Mouse (Mus musculus): ENCODE measurements at regions not wholly inside any gene's neighbourhood (a gene's known extent, or its start where the extent isn't known, plus 50 kb on each side); places are given as distances from the start of the nearest gene placed in this dataset.
"Not testable (repeated sequence)": the region's sequence is repeated elsewhere in the genome, so short reads cannot be mapped to it uniquely, and the experiment has no call there.

DNA sequence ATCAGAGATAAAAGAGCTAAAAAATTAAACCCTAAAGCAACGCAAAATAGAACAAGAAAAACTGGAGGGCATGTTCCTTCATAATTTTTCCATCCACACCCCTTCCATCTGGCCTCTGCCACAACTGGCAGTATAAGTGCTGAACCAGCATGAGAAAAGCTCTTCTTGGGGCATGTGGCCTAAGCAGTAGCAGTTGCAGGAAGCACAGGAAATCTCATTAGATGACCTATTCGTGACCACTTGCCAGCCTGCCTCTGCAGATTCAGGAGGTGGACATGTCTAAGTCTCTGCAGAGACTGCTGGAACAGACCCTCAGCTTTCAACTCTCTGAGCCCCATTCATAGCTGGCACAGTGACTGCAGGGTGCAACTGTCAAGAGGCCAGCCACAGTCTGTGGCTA, 116.5 kb upstream of the Teddm2 start:
- DNase-seq (ENCODE audit: low spot score in 2 of 2): no peak

DNA sequence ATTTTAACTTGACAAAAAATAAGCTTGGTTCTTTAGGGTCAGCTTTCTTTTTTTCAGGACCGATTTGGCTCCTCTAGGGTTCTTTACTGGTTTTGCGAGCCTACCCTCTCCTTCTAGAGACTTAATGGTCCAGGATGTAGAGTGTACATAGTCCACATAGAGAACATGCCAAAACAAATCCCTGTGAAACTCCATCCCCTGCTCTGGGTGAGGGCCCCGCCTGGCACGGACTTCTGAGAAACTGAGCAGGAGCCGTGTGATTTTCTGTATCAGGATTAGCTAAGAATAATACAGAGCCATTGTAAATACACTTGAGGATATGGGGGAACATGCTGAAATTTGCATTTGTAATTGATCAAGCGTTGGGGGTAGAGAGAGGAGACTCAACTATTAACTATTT, 118.2 kb upstream of the Teddm2 start:
- no peak for DNase-seq (ENCODE audit: low spot score in 2 of 2)

DNA sequence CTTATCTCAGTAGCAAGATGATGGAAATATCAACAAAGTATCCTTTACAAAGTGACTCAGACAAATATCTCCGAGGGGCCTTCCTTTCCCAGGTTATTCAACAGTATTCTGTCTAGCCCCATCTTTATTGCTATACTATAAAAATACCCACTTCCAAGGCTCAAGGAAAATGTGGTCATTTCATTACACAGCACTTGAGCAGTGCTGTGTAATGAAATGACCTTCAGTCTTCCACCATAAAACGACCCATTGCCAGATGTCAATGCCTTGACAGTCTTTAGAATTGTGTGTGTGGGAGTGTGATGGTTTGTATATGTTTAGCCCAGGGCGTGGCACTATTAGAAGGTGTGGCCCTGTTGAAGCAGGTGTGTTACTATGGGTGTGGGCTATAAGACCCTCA, 124.3 kb upstream of the Teddm2 start:
- no peak for DNase-seq (ENCODE audit: low spot score in 2 of 2)

DNA sequence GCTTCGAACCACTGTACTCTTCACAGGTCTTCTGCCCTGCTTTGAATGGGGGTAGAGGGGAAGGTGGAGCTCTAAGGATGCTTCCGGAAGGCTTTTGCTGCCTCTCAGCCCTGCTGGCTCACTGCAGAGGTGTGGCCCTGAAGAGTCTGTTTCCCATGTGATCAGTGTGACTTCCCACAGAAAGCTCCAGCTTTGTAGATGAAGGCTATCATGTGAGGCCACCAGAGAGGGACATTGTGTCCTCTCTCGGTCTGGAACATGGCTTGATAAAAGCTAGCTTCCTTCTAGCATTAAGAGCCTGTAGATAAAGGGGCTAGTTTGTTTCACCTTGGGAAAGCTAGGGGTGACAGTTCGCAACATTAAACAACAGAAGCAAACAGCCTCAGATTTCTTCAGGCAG, 127.3 kb upstream of the Teddm2 start:
- DNase-seq (ENCODE audit: low spot score in 2 of 2): no peak

GRCm38 (mm10) chr1:154029826-154030225, 129.8 kb upstream of the Teddm2 start:
- DNase-seq (ENCODE audit: low spot score in 2 of 2): no peak

- peak; percentile 41 to 61 for DNase-seq (ENCODE audit: low spot score in 2 of 2)
Measured at GRCm38 (mm10) chr1:154032669-154033099, 132.7 kb upstream of the Teddm2 start.

GRCm38 (mm10) chr1:154033958-154034606, 134.1 kb upstream of the Teddm2 start:
- no peak for DNase-seq (ENCODE audit: low spot score in 2 of 2)

GRCm38 (mm10) chr1:154036729-154037270, 136.8 kb upstream of the Teddm2 start:
- DNase-seq (ENCODE audit: low spot score in 2 of 2): no peak

DNA sequence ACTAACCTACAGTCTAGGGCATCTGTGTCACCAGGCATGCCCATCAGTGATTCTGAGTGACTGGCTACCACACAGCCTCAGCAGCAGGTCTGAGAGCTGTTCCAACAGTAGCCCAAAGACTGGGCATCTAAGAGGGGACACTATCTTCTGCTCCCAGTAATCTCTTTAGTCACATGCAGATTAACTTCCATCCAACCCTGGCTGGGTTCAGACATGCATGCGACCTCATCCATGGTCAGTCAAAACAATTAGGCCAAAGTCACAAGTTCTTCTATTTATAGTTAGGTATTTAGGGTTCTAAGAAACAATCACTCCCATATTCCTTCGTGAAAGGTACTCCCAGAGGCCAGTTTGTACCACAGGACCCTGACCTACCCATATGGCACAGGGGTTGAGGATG, 138.2 kb upstream of the Teddm2 start:
- DNase-seq (ENCODE audit: low spot score in 2 of 2): no peak

GRCm38 (mm10) chr1:154040907-154041306, 140.9 kb upstream of the Teddm2 start:
- DNase-seq (ENCODE audit: low spot score in 2 of 2): no peak

GRCm38 (mm10) chr1:154042956-154043355, 142.9 kb upstream of the Teddm2 start:
- DNase-seq (ENCODE audit: low spot score in 2 of 2): no peak

DNA sequence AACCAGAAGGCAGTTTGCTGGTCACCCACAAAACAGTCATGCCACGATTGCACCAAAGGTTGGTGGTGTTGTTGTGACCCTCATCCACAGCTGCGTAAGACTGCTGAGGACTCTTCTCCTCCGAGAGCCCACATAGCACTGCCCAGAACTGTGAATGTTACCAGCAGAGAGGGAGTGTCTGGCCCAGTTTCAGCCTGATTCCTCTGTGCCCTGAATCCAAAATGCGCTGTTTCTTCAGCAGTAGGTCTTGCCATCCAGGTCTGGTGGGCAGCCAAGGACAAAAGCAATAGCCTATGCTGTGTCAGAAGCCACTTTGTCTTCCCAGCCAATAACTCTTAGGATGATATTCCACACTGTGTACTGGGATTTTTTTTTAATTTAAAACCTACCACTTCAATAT, 144.7 kb upstream of the Teddm2 start:
- peak in 1 of 2 experiments; percentile 8 for DNase-seq (ENCODE audit: low spot score in 2 of 2)

GRCm38 (mm10) chr1:154045951-154046350, 145.9 kb upstream of the Teddm2 start:
- no peak for DNase-seq (ENCODE audit: low spot score in 2 of 2)

DNA sequence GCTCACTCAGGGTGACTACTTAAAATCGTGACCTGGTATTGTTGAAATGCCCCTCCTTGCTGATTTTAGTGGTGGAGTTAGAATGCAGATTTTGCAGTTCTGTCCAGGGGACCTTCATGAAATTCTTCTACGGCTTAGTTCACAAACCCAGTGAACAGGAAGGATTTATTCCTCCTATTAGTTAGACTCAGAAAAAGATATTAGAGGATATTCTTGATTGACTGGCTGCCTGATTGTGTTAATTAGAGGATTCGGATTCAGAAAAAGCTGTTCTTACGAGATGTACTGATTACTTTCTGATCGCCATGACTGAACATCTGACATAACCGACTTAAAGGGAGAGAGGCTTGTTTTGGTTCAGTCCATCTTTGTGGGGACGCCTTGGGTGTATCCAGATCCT, 147.3 kb upstream of the Zfp648 start:
- no peak for DNase-seq (ENCODE audit: low spot score in 2 of 2)

- no peak for DNase-seq (ENCODE audit: low spot score in 2 of 2)
Measured at GRCm38 (mm10) chr1:154054874-154055273, 146.1 kb upstream of the Zfp648 start.

GRCm38 (mm10) chr1:154061397-154061796, 139.6 kb upstream of the Zfp648 start:
- DNase-seq (ENCODE audit: low spot score in 2 of 2): not testable (repeated sequence)

GRCm38 (mm10) chr1:154061851-154062250, 139.1 kb upstream of the Zfp648 start:
- DNase-seq (ENCODE audit: low spot score in 2 of 2): no peak

- no peak for DNase-seq (ENCODE audit: low spot score in 2 of 2)
Measured at GRCm38 (mm10) chr1:154062666-154063065, 138.3 kb upstream of the Zfp648 start.

GRCm38 (mm10) chr1:154064633-154065032, 136.4 kb upstream of the Zfp648 start:
- no peak for DNase-seq (ENCODE audit: low spot score in 2 of 2)

DNA sequence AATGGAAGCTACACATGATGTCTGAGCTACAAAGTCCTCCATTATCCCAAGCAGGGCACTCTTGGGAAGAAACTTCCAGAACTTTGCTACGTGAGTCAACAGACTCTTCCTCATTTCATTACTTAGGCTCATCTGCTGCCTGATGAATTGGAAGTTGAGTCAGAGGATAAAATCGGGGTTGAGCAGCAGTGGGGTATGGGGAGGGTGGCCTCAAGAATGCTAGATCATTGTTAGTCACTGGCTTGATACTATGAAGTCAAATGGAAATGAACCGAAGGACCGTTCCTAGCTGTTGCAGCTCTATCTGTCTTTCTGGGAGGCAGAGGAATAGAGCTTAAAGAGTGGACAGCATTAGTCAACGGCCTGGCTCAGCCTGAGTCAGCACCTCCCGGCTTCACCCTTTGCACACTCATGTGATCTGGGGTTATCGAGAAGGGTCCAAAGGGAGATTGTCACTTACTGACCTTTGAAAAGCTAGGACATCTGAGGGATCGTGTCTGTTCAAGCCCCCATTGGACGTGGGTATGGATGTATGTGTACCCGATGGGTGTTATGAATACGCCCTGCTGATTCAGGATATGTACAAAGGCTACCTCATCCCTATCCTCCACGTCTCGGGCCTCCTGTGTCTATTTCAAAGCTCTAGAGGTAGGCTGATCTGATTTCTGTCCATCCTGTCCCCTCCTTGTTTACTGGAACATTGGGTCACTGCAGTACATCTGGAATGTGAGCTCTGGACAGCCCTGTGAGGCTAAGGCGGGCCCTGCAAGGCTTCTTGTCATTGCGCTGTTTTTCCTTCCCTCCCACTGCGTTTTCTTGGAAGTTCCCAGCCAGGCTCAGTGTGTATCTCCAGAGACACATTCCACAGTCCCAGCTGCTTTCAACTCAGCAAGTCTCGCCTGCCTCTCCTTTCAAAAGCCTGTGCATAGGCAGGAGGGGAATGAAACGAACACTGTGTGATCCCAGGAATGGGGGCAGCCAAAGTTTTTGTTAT, 135.4 kb upstream of the Zfp648 start:
- DNase-seq (ENCODE audit: low spot score in 2 of 2): no peak

DNA sequence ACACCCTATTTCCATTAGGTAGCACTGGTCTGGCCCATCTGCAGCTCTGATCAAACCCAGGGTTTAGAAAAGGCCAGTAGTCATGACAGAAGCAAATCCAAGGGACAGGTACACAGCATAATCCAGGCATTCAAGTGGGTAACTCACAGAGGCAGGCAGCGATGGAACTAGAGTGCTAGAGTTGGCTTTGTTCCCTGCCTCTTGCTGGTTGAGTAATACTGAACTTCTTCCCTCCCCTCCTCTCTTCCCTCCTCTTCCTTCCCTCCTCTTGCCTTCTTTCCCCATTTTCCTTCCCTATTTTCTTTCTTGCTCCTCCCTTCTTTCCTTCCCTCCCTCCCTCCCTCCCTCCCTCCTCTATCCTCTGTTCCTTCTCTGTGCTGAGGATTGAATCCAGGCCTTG, 133.1 kb upstream of the Zfp648 start:
- DNase-seq (ENCODE audit: low spot score in 2 of 2): no peak

GRCm38 (mm10) chr1:154074270-154074669, 126.7 kb upstream of the Zfp648 start:
- DNase-seq (ENCODE audit: low spot score in 2 of 2): no peak

Data from cerebellum, postnatal 4 days (tissue).